Mouse (Mus musculus) ES-E14 (cell line): ENCODE measurements at regions not wholly inside any gene's neighbourhood (a gene's known extent, or its start where the extent isn't known, plus 50 kb on each side); places are given as distances from the start of the nearest gene placed in this dataset.

Experiments
- DNase-seq: peaks from one replicate; pipeline ENCODE4 v3.0.0-alpha.2; 2013; ENCODE audit warnings: low read depth, low spot score
- H3K27ac ChIP-seq: 2 replicates; pipeline ENCODE4 v1.5.1; 2012; ENCODE audit warnings: low read depth, mild to moderate bottlenecking, low read length, moderate library complexity, mixed read lengths; ENCODE audit not compliant: poor library complexity, insufficient read depth, severe bottlenecking
- H3K36me3 ChIP-seq: 2 replicates; pipeline ENCODE4 v1.6.1; 2012; ENCODE audit warnings: mild to moderate bottlenecking, low read length, moderate library complexity, mixed read lengths; ENCODE audit not compliant: control insufficient read depth, poor library complexity, insufficient read depth, severe bottlenecking
- H3K4me1 ChIP-seq, 2 experiments: fragments of 150-350 bp in 1 of 2; sonication (generic) in 1 of 2; 2 replicates each; pipeline ENCODE4 v1.6.1; 2012; ENCODE audit warnings: low read length in 2 of 2, mild to moderate bottlenecking in 1 of 2, mixed read lengths in 1 of 2; ENCODE audit not compliant: control insufficient read depth in 2 of 2, insufficient read depth in 2 of 2, poor library complexity in 1 of 2
- H3K4me3 ChIP-seq, 2 experiments: fragments of 150-350 bp in 1 of 2; sonication (generic) in 1 of 2; 2 replicates each; pipeline ENCODE4 v1.5.1; 2012; ENCODE audit warnings: low read length in 2 of 2, low read depth in 1 of 2, mild to moderate bottlenecking in 1 of 2, mixed read lengths in 1 of 2; ENCODE audit not compliant: insufficient read depth in 1 of 2, poor library complexity in 1 of 2, severe bottlenecking in 1 of 2
- H3K9ac ChIP-seq: 2 replicates; pipeline ENCODE4 v1.6.1; 2012; ENCODE audit warnings: low read depth, mild to moderate bottlenecking, low read length, mixed read lengths; ENCODE audit not compliant: poor library complexity, insufficient read depth, severe bottlenecking
- H3K9me3 ChIP-seq: fragments of 150-350 bp; sonication (generic); 2 replicates; pipeline ENCODE4 v1.6.1; 2012; ENCODE audit warnings: low read depth, mild to moderate bottlenecking, low read length; ENCODE audit not compliant: control insufficient read depth, insufficient read depth
- CHD2 ChIP-seq: IDR thresholded peaks from 2 replicates; pipeline ENCODE4 v1.6.1; 2014; ENCODE audit warnings: mild to moderate bottlenecking, low read depth, low read length, inconsistent platforms
- HCFC1 ChIP-seq: IDR thresholded peaks from 2 replicates; pipeline ENCODE4 v1.6.1; 2012; ENCODE audit warnings: low read length, inconsistent platforms, borderline replicate concordance; ENCODE audit not compliant: insufficient read depth
- MAFK ChIP-seq: IDR thresholded peaks from 2 replicates; pipeline ENCODE4 v1.6.1; 2014; ENCODE audit warnings: mild to moderate bottlenecking, low read depth, low read length, inconsistent platforms; ENCODE audit not compliant: insufficient read depth
- ZC3H11A ChIP-seq: IDR thresholded peaks from 2 replicates; pipeline ENCODE4 v1.6.1; 2012; ENCODE audit warnings: low read depth, mild to moderate bottlenecking, inconsistent platforms, low read length, borderline replicate concordance
- ZNF384 ChIP-seq: IDR thresholded peaks from 2 replicates; pipeline ENCODE4 v1.6.1; 2012; ENCODE audit warnings: low read depth, low read length, inconsistent platforms
- in situ Hi-C, 2 experiments: fragments of 600-800 bp; cut with MboI; formaldehyde crosslinking; loops; one replicate each; pipeline ENCODE4 v1.15.1; 2025; ENCODE audit warnings: low sequenced_read_pairs in 2 of 2, inconsistent platforms in 1 of 2; ENCODE audit not compliant: unreplicated experiment in 2 of 2

DNA sequence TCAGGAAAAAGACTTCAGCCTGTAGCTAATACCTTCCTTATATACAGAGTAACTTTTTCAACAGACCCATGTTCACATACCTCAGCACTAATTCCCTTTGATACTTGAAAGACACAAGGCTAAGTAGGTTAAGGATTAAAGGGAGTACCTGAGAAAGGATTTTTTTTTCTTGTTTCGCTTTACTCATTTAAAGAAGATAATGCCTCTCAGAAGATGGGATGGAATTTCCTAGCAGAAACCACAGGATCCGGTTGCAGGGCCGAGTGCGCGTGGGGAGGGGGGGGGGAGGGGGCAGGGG is 114.0 kb upstream of the Cpsf6 start:
- H3K27ac ChIP-seq: no peak overlapping the region

GRCm38 (mm10) chr10:117493091-117493823 is 113.4 kb upstream of the Cpsf6 start:
- Histone ChIP-seq H3K9ac (no peak overlapping the region), H3K9me3 (no peaks in the 10 kb centered on the region), H3K27ac (no peak overlapping the region), H3K36me3 (no peaks in the 10 kb centered on the region), H3K4me1 (peaks cover 0 to 2% of the 10 kb centered on the region in 2 experiments; a peak in 1 of 4 replicates), H3K4me3 (no peak overlapping the region)
- in situ Hi-C loops: no loop called here
- DNase-seq: no peak
- TF ChIP-seq ZC3H11A (no peak), CHD2 (no peak), HCFC1 (no peak), MAFK (no peak), ZNF384 (no peak)

More for the DNA sequence above, 114.0 kb upstream of the Cpsf6 start:
- H3K4me1 ChIP-seq: peaks cover 0 to 2% of the 10 kb centered on the region in 2 experiments; a peak in 1 of 4 replicates
- no peaks in the 10 kb centered on the region for H3K9me3 ChIP-seq
- in situ Hi-C loops: no loop called here
- no peak for TF ChIP-seq ZC3H11A
- TF ChIP-seq HCFC1: no peak
- no peak for TF ChIP-seq CHD2
- TF ChIP-seq MAFK: no peak
- TF ChIP-seq ZNF384: no peak
- H3K36me3 ChIP-seq: no peaks in the 10 kb centered on the region
- no peak overlapping the region for H3K9ac ChIP-seq
- no peak for DNase-seq
- no peak overlapping the region for H3K4me3 ChIP-seq

- Histone ChIP-seq H3K9ac (no peak overlapping the region), H3K9me3 (no peaks in the 10 kb centered on the region), H3K4me3 (no peak overlapping the region), H3K4me1 (peaks cover 0 to 2% of the 10 kb centered on the region in 2 experiments; a peak in 1 of 4 replicates), H3K27ac (no peak overlapping the region), H3K36me3 (no peaks in the 10 kb centered on the region)
- TF ChIP-seq ZNF384: no peak
- TF ChIP-seq MAFK: no peak
- no peak for TF ChIP-seq CHD2
- TF ChIP-seq ZC3H11A: no peak
- no peak for TF ChIP-seq HCFC1
- DNase-seq: no peak
- in situ Hi-C loops: no loop called here
These were observed 112.7 kb upstream of the Cpsf6 start for GRCm38 (mm10) chr10:117492391-117492990.

- no peak for TF ChIP-seq HCFC1
- no peak for TF ChIP-seq CHD2
- no peak for TF ChIP-seq MAFK
- TF ChIP-seq ZC3H11A: no peak
- no peak for TF ChIP-seq ZNF384
- Histone ChIP-seq H3K4me1 (peaks cover 0 to 2% of the 10 kb centered on the region in 2 experiments; a peak in 1 of 4 replicates), H3K27ac (no peak overlapping the region), H3K9ac (no peak overlapping the region), H3K9me3 (no peaks in the 10 kb centered on the region), H3K4me3 (no peak overlapping the region), H3K36me3 (no peaks in the 10 kb centered on the region)
- no peak for DNase-seq
- in situ Hi-C loops: no loop called here
These were observed 111.9 kb upstream of the Cpsf6 start for GRCm38 (mm10) chr10:117491711-117492110.
